Mouse (Mus musculus): ENCODE measurements around the gene Lrrc8b. TPM values are rescaled to one million over a fixed set of nuclear protein-coding genes. Genes with fewer than 3 reads are reported as not detected.

Lrrc8b gene
- polyA plus RNA-seq, 2 experiments, result 5.8 to 6.6 TPM

DNA sequence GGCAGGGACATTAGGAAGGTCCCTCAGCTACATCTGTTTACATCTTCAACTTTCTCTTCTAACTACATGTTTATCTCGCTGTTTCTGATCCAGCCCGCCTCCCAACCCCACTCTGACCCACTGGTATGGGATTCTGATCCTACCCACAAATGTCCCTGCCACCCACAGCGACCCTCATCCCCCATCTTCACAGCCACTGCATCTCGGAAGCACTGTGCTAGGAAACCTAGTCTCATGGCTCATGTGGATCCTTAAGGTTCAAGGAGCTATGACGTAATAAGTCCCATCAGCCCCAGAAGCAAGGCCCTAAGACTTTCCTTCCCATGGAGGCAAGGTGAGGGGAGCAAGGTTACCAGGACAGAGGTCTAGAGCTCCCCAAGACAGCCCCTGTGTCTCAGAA lies 7.9 kb upstream of the Lrrc8b start:
- ATAC-seq (ENCODE audit: low FRiP score, low read depth) (no peak), DNase-seq (ENCODE audit: low spot score) (no peak)
- no peak for TF ChIP-seq POLR2A (IDR thresholded peaks at IDR 0.05; ENCODE audit: borderline replicate concordance, extremely low read depth, insufficient read depth, insufficient read length)
- Histone ChIP-seq H3K4me3 (replicated peaks; ENCODE audit: low read length) (no peak overlapping the region), H3K9me3 (ENCODE audit: control insufficient read depth, low read length) (no peaks in the 10 kb centered on the region), H3K9ac (ENCODE audit: low read depth, low read length, severe bottlenecking) (no peak overlapping the region), H3K27ac (replicated peaks; ENCODE audit: low read depth, low read length) (no peak overlapping the region), H3K36me3 (ENCODE audit: control insufficient read depth, insufficient read depth, low read length) (no peaks in the 10 kb centered on the region), H3K4me2 (replicated peaks; ENCODE audit: low read depth, low read length, severe bottlenecking) (no peak overlapping the region), H3K4me1 (ENCODE audit: control insufficient read depth, insufficient read depth, low read length) (0 out of 2 replicates have a peak, but pooled peaks cover 2% of the 10 kb centered on the region), H3K27me3 (ENCODE audit: control insufficient read depth, insufficient read depth, low read length) (no peaks in the 10 kb centered on the region)
- WGBS, result 91% methylated on average over 5 of the region's 5 CpGs

DNA sequence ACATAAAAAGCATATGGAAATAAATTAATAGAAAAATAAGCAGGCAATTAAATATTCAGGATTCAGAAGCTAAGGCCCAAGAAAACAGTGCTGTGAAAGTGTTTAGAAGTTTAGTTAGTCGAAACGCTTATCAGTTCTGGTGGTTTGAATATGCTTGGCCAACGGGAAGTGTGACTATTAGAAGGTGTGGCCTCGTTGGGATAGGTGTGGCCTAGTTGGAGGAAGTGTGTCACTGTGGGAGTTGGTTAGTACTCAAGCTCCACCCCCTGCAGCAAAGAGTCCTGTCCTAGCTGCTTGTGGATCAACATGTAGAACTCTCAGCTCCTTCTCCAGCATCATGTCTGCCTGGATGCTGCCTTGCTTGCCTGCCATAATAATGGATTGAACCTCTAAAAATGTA lies 6.5 kb upstream of the Lrrc8b start:
- no peaks in the 10 kb centered on the region for H3K36me3 ChIP-seq (ENCODE audit: control insufficient read depth, insufficient read depth, low read length)
- ATAC-seq (ENCODE audit: low FRiP score, low read depth), result no peak
- no peak overlapping the region for H3K27ac ChIP-seq (replicated peaks; ENCODE audit: low read depth, low read length)
- no peaks in the 10 kb centered on the region for H3K9me3 ChIP-seq (ENCODE audit: control insufficient read depth, low read length)
- H3K9ac ChIP-seq (ENCODE audit: low read depth, low read length, severe bottlenecking), result no peak overlapping the region
- no peaks in the 10 kb centered on the region for H3K27me3 ChIP-seq (ENCODE audit: control insufficient read depth, insufficient read depth, low read length)
- no peak for TF ChIP-seq POLR2A (IDR thresholded peaks at IDR 0.05; ENCODE audit: borderline replicate concordance, extremely low read depth, insufficient read depth, insufficient read length)
- no peak overlapping the region for H3K4me2 ChIP-seq (replicated peaks; ENCODE audit: low read depth, low read length, severe bottlenecking)
- H3K4me1 ChIP-seq (ENCODE audit: control insufficient read depth, insufficient read depth, low read length), result 0 out of 2 replicates have a peak, but pooled peaks cover 2% of the 10 kb centered on the region
- H3K4me3 ChIP-seq (replicated peaks; ENCODE audit: low read length), result no peak overlapping the region
- no peak for DNase-seq (ENCODE audit: low spot score)
- WGBS, result 84% methylated on average over 4 of the region's 4 CpGs

DNA sequence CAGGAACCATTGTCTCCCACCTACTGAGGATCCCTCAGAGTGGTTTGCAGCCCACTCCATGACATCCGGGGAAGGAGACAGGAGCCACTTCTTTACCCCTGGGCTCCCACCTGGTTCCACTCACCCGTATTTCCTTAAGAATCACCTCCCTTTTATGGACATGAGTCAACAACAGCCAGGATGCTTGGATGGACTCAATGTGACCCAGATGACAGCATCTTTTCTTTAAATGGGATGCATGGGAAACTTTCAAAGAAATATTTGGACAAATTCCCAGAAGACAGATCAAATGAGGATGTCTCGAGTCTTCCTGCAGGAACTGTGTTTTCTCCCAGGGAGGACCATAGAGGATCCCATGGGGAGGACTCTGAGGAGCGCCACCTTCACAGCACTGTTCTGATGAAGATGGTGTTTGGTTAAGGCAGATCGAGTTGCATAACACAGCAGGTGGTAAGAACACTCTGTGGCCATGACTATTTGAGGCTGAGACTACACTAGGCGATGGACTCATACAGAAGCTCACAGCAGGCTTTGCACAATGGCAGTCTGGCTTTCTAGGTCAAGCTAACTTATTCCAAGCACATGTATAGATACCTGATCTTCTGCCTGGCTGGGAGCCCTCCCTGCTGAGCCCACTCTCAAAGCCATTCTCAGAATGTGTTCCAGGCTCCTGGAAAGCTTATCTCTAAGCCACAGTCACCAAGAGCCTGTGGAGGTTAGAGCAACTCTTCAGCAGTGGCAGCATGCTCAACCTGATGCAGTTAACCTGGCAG lies 4.9 kb upstream of the Lrrc8b start:
- no peaks in the 10 kb centered on the region for H3K36me3 ChIP-seq (ENCODE audit: control insufficient read depth, insufficient read depth, low read length)
- H3K4me3 ChIP-seq (replicated peaks; ENCODE audit: low read length), result no peak overlapping the region
- H3K27ac ChIP-seq (replicated peaks; ENCODE audit: low read depth, low read length), result no peak overlapping the region
- no peak overlapping the region for H3K4me2 ChIP-seq (replicated peaks; ENCODE audit: low read depth, low read length, severe bottlenecking)
- H3K27me3 ChIP-seq (ENCODE audit: control insufficient read depth, insufficient read depth, low read length), result no peaks in the 10 kb centered on the region
- TF ChIP-seq POLR2A (IDR thresholded peaks at IDR 0.05; ENCODE audit: borderline replicate concordance, extremely low read depth, insufficient read depth, insufficient read length), result no peak
- H3K4me1 ChIP-seq (ENCODE audit: control insufficient read depth, insufficient read depth, low read length), result 0 out of 2 replicates have a peak, but pooled peaks cover 2% of the 10 kb centered on the region
- no peak for ATAC-seq (ENCODE audit: low FRiP score, low read depth)
- no peak overlapping the region for H3K9ac ChIP-seq (ENCODE audit: low read depth, low read length, severe bottlenecking)
- no peaks in the 10 kb centered on the region for H3K9me3 ChIP-seq (ENCODE audit: control insufficient read depth, low read length)
- DNase-seq (ENCODE audit: low spot score), result no peak
- WGBS, result 62% methylated on average over 6 of the region's 6 CpGs

GRCm38 (mm10) chr5:105411294-105411570 lies 4.3 kb upstream of the Lrrc8b start:
- Histone ChIP-seq H3K36me3 (ENCODE audit: control insufficient read depth, insufficient read depth, low read length) (no peaks in the 10 kb centered on the region), H3K9ac (ENCODE audit: low read depth, low read length, severe bottlenecking) (no peak overlapping the region), H3K27ac (replicated peaks; ENCODE audit: low read depth, low read length) (no peak overlapping the region), H3K4me2 (replicated peaks; ENCODE audit: low read depth, low read length, severe bottlenecking) (no peak overlapping the region), H3K9me3 (ENCODE audit: control insufficient read depth, low read length) (no peaks in the 10 kb centered on the region), H3K27me3 (ENCODE audit: control insufficient read depth, insufficient read depth, low read length) (no peaks in the 10 kb centered on the region), H3K4me3 (replicated peaks; ENCODE audit: low read length) (no peak overlapping the region), H3K4me1 (ENCODE audit: control insufficient read depth, insufficient read depth, low read length) (0 out of 2 replicates have a peak, but pooled peaks cover 2% of the 10 kb centered on the region)
- 56% methylated on average over 4 of the region's 4 CpGs for WGBS
- ATAC-seq (ENCODE audit: low FRiP score, low read depth) (no peak), DNase-seq (ENCODE audit: low spot score) (no peak)
- no peak for TF ChIP-seq POLR2A (IDR thresholded peaks at IDR 0.05; ENCODE audit: borderline replicate concordance, extremely low read depth, insufficient read depth, insufficient read length)

DNA sequence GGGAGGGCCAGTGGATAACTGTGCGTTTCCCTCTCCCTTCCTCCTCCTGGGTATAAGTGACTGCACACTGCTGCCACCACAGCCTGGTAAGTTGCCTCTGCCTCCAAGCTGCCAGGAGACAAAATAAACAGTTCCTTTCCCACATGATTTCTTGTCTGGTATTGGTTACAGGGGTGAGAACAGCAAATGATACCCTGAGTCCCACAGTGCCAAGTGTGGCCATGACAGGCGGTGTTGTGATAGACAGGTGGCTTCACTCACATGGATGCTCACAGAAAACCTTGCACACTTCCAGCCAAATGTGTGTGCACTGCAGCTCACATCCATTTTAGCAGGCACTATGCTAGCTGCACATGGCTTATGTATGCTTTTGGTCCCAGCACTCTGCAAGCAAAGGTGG lies 3.8 kb upstream of the Lrrc8b start:
- no peak overlapping the region for H3K4me3 ChIP-seq (replicated peaks; ENCODE audit: low read length)
- no peak for TF ChIP-seq POLR2A (IDR thresholded peaks at IDR 0.05; ENCODE audit: borderline replicate concordance, extremely low read depth, insufficient read depth, insufficient read length)
- 0 out of 2 replicates have a peak, but pooled peaks cover 2% of the 10 kb centered on the region for H3K4me1 ChIP-seq (ENCODE audit: control insufficient read depth, insufficient read depth, low read length)
- no peak overlapping the region for H3K27ac ChIP-seq (replicated peaks; ENCODE audit: low read depth, low read length)
- H3K27me3 ChIP-seq (ENCODE audit: control insufficient read depth, insufficient read depth, low read length), result no peaks in the 10 kb centered on the region
- ATAC-seq (ENCODE audit: low FRiP score, low read depth) (no peak), DNase-seq (ENCODE audit: low spot score) (no peak)
- H3K9me3 ChIP-seq (ENCODE audit: control insufficient read depth, low read length), result no peaks in the 10 kb centered on the region
- H3K4me2 ChIP-seq (replicated peaks; ENCODE audit: low read depth, low read length, severe bottlenecking), result no peak overlapping the region
- WGBS, result 78% methylated on average over 2 of the region's 2 CpGs
- H3K9ac ChIP-seq (ENCODE audit: low read depth, low read length, severe bottlenecking), result no peak overlapping the region
- H3K36me3 ChIP-seq (ENCODE audit: control insufficient read depth, insufficient read depth, low read length), result no peaks in the 10 kb centered on the region

Data from limb, embryonic 14.5 days (tissue).